Mouse (Mus musculus) MEL (cell line): ENCODE results near the gene Gpr84. TPM values are rescaled to one million over a fixed set of nuclear protein-coding genes. Genes with fewer than 3 reads are reported as not detected.

Experiments used
- DNase-seq: peaks from one replicate; pipeline ENCODE4 v3.0.0; 2011; ENCODE audit warnings: low read depth, low spot score
- H3K27ac ChIP-seq: 2 replicates; pipeline ENCODE4 v1.5.1; 2012; ENCODE audit warnings: low read depth, mild to moderate bottlenecking, control low read depth, low read length, moderate library complexity; ENCODE audit not compliant: control insufficient read depth
- H3K27me3 ChIP-seq, 2 experiments: fragments of 150-350 bp in 1 of 2; sonication (generic) in 1 of 2; 2 replicates each; pipeline ENCODE4 v1.6.1; 2012; ENCODE audit warnings: low read length in 2 of 2, mild to moderate bottlenecking in 2 of 2, improper control_type of control experiment in 1 of 2, moderate library complexity in 1 of 2; ENCODE audit not compliant: insufficient read depth in 2 of 2, control insufficient read depth in 1 of 2
- H3K36me3 ChIP-seq, 2 experiments: 2 replicates each; pipeline ENCODE4 v1.6.1; 2012 to 2014; ENCODE audit warnings: low read length in 2 of 2, improper control_type of control experiment in 1 of 2, inconsistent platforms in 1 of 2, mild to moderate bottlenecking in 1 of 2; ENCODE audit not compliant: insufficient read depth in 2 of 2, control insufficient read depth in 1 of 2
- H3K4me1 ChIP-seq, 2 experiments: fragments of 150-350 bp in 1 of 2; sonication (generic) in 1 of 2; 2 replicates each; pipeline ENCODE4 v1.6.1; 2012; ENCODE audit warnings: low read length in 2 of 2, improper control_type of control experiment in 1 of 2, mild to moderate bottlenecking in 1 of 2; ENCODE audit not compliant: insufficient read depth in 2 of 2, control insufficient read depth in 1 of 2
- H3K4me3 ChIP-seq, 2 experiments: fragments of 150-350 bp in 1 of 2; sonication (generic) in 1 of 2; 2 replicates each; pipeline ENCODE4 v1.5.1; 2012; ENCODE audit warnings: low read depth in 2 of 2, low read length in 2 of 2, mild to moderate bottlenecking in 2 of 2, moderate library complexity in 2 of 2, control low read depth in 1 of 2, improper control_type of control experiment in 1 of 2; ENCODE audit not compliant: control insufficient read depth in 1 of 2, insufficient read depth in 1 of 2
- H3K79me2 ChIP-seq: 2 replicates; pipeline ENCODE4 v1.6.1; 2012; ENCODE audit warnings: mild to moderate bottlenecking, low read length, moderate library complexity; ENCODE audit not compliant: control insufficient read depth, poor library complexity, insufficient read depth
- H3K9ac ChIP-seq: 2 replicates; pipeline ENCODE4 v1.6.1; 2012; ENCODE audit warnings: low read depth, mild to moderate bottlenecking, control low read depth, low read length, moderate library complexity; ENCODE audit not compliant: control insufficient read depth, poor library complexity, severe bottlenecking
- H3K9me3 ChIP-seq: fragments of 150-350 bp; sonication (generic); replicated peaks from 2 replicates; pipeline ENCODE4 v1.6.1; 2012; ENCODE audit warnings: mild to moderate bottlenecking, low read length, improper control_type of control experiment, moderate library complexity; ENCODE audit not compliant: insufficient read depth
- BHLHE40 ChIP-seq: IDR thresholded peaks from 2 replicates; pipeline ENCODE4 v1.6.1; 2012; ENCODE audit warnings: low read depth, mild to moderate bottlenecking, inconsistent platforms, low read length, improper control_type of control experiment, borderline replicate concordance
- EP300 ChIP-seq, 2 experiments: IDR thresholded peaks; 2 replicates each; pipeline ENCODE4 v1.6.1; 2011; ENCODE audit warnings: improper control_type of control experiment in 2 of 2, low read length in 2 of 2, low read depth in 1 of 2, mild to moderate bottlenecking in 1 of 2
- ETS1 ChIP-seq: IDR thresholded peaks from 2 replicates; pipeline ENCODE4 v1.6.1; 2012; ENCODE audit warnings: low read depth, mild to moderate bottlenecking, inconsistent platforms, low read length, improper control_type of control experiment, moderate library complexity
- MAZ ChIP-seq: IDR thresholded peaks from 2 replicates; pipeline ENCODE4 v1.6.1; 2012; ENCODE audit warnings: low read depth, mild to moderate bottlenecking, inconsistent platforms, low read length, improper control_type of control experiment
- MEF2A ChIP-seq: IDR thresholded peaks from 2 replicates; pipeline ENCODE4 v1.6.1; 2014; ENCODE audit warnings: low read depth, mild to moderate bottlenecking, inconsistent platforms, low read length, improper control_type of control experiment; ENCODE audit not compliant: poor library complexity, insufficient replicate concordance, severe bottlenecking; ENCODE audit errors: extremely low read depth
- POLR2A ChIP-seq, 2 experiments: IDR thresholded peaks; 2 replicates each; pipeline ENCODE4 v1.6.1; 2011 to 2012; ENCODE audit warnings: low read length in 2 of 2, mild to moderate bottlenecking in 2 of 2, control low read depth in 1 of 2, improper control_type of control experiment in 1 of 2, low read depth in 1 of 2, moderate library complexity in 1 of 2; ENCODE audit not compliant: control insufficient read depth in 1 of 2, insufficient read depth in 1 of 2, poor library complexity in 1 of 2
- POLR2AphosphoS5 ChIP-seq: IDR thresholded peaks from 2 replicates; pipeline ENCODE4 v1.6.1; 2012; ENCODE audit warnings: low read depth, borderline replicate concordance, mild to moderate bottlenecking, inconsistent platforms, low read length, moderate library complexity, mixed read lengths
- SIN3A ChIP-seq: IDR thresholded peaks from 2 replicates; pipeline ENCODE4 v1.6.1; 2012; ENCODE audit warnings: low read length, improper control_type of control experiment, inconsistent platforms
- TAL1 ChIP-seq: IDR thresholded peaks from 2 replicates; pipeline ENCODE4 v1.6.1; 2012; ENCODE audit warnings: mild to moderate bottlenecking, inconsistent platforms, low read length, moderate library complexity, mixed read lengths
- TBP ChIP-seq: IDR thresholded peaks from 2 replicates; pipeline ENCODE4 v1.8.0; 2011; ENCODE audit warnings: low read depth, low read length, improper control_type of control experiment
- TCF12 ChIP-seq: IDR thresholded peaks from 2 replicates; pipeline ENCODE4 v1.6.1; 2014; ENCODE audit warnings: low read depth, mild to moderate bottlenecking, inconsistent platforms, low read length, improper control_type of control experiment, moderate library complexity
- USF1 ChIP-seq: IDR thresholded peaks from 2 replicates; pipeline ENCODE4 v1.6.1; 2014; ENCODE audit warnings: low read depth, mild to moderate bottlenecking, inconsistent platforms, low read length, improper control_type of control experiment, moderate library complexity
- ZC3H11A ChIP-seq: IDR thresholded peaks from 2 replicates; pipeline ENCODE4 v1.6.1; 2012; ENCODE audit warnings: low read depth, mild to moderate bottlenecking, inconsistent platforms, low read length, improper control_type of control experiment
- ZMIZ1 ChIP-seq: IDR thresholded peaks from 2 replicates; pipeline ENCODE4 v1.6.1; 2012; ENCODE audit warnings: low read depth, mild to moderate bottlenecking, inconsistent platforms, low read length, improper control_type of control experiment, moderate library complexity
- polyA plus RNA-seq, 2 experiments: library from polyadenylated mRNA; stranded (reverse) in 1 of 2; unstranded in 1 of 2; fragments of >175 nt in 1 of 2; fragments of >200 nt in 1 of 2; gene quantifications; 2 replicates each; pipeline versions ENCODE4 v1.2.1 to v1.2.4; 2012; ENCODE audit warnings: low replicate concordance in 2 of 2, low read depth in 1 of 2; ENCODE audit not compliant: insufficient read length in 2 of 2, insufficient read depth in 1 of 2, missing spikeins in 1 of 2
- total RNA-seq: library from RNA; depleted of rRNA; stranded (reverse); fragments of 300-350 nt; gene quantifications from 2 replicates; pipeline ENCODE4 v1.2.3, GENCODE M21; 2012

Gpr84 gene
- total and polyA plus RNA-seq, 3 experiments = 0.12 to 0.21 TPM; not detected in 1

DNA sequence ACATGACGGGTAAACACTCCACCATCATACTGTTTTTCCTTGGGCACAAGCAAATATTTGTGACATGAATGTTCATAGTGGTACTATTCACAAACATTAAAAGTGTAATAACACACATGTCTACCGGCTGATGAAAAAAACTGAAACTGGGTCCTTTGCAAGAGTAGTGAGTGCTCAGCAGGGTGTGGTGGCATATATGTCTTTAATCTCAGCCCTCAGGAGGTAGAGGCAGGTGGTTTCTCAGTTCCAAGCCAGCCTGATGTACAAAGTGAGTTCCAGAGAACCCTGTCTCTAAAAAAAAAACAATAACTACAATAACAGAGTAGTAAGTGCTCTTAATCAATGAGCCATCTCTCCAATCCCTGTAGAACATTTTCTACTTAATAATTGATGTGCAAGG, 45.6 kb downstream of the Gpr84 start:
- no peaks in the 10 kb centered on the region for H3K27me3 ChIP-seq
- no peaks in the 10 kb centered on the region for H3K79me2 ChIP-seq
- no peak overlapping the region for H3K4me3 ChIP-seq
- H3K9me3 ChIP-seq = no peaks in the 10 kb centered on the region
- TF ChIP-seq USF1 = no peak
- TF ChIP-seq EP300 (IDR thresholded peaks at IDR 0.05; ENCODE audit: low read depth in 1 of 2, low read length in 2 of 2) = no peak
- no peak for TF ChIP-seq ETS1
- no peak overlapping the region; the same call in 1 of the 2 replicates for H3K27ac ChIP-seq
- peaks cover 0 to 13% of the 10 kb centered on the region in 2 experiments; a peak in 2 of 4 replicates for H3K36me3 ChIP-seq
- DNase-seq = no peak
- no peak overlapping the region for H3K9ac ChIP-seq
- H3K4me1 ChIP-seq = peaks cover 7 to 20% of the 10 kb centered on the region in 2 experiments

DNA sequence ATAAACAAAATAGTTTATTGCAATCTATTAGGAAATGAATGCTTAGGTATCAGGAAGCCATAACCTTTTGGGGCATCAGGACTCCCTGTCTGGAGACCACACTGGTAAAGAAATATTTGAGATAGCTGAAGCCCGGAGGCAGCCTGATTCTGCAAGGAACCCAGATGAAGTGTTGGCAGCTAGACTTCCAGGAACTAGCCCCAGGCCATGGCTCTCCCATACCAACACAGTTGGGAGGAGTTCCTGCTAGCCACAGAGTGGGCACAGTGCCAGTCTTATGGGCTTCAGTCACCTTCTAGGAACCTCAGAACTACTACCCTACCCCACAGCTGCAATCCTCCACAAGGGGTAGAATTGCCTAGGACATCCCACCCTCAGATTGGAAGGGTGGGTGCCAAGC, 50.4 kb downstream of the Gpr84 start:
- Histone ChIP-seq H3K4me1 (peaks cover 9 to 16% of the 10 kb centered on the region in 2 experiments), H3K9me3 (no peaks in the 10 kb centered on the region), H3K4me3 (peak overlapping the region in 1 of 2 experiments; percentile 38; a peak in 2 of 4 replicates), H3K9ac (peak overlapping the region; percentile 56), H3K79me2 (peaks cover 13% of the 10 kb centered on the region), H3K27me3 (no peaks in the 10 kb centered on the region), H3K36me3 (peaks cover 0 to 28% of the 10 kb centered on the region in 2 experiments; a peak in 2 of 4 replicates), H3K27ac (peak overlapping the region; percentile 94)
- DNase-seq = peak; percentile 83
- no peak for TF ChIP-seq BHLHE40
- peak; percentile 20; the same call in 1 of the 2 replicates for TF ChIP-seq TCF12
- TF ChIP-seq TBP = peak; percentile 54; the same call in 1 of the 2 replicates
- TF ChIP-seq TAL1 = no peak
- TF ChIP-seq ETS1 = peak; percentile 56
- TF ChIP-seq MEF2A = no peak
- peak; percentile 51; the same call in 1 of the 2 replicates for TF ChIP-seq MAZ
- TF ChIP-seq ZMIZ1 = 0 out of 2 replicates have a peak, but pooled peaks have one; percentile 38
- no peak for TF ChIP-seq ZC3H11A
- 0 out of 2 replicates have a peak, but pooled peaks have one; percentile 16 for TF ChIP-seq SIN3A
- TF ChIP-seq EP300 (IDR thresholded peaks at IDR 0.05; ENCODE audit: low read depth in 1 of 2, low read length in 2 of 2) = peak in 1 of 2 experiments; percentile 51; a peak in 1 of 4 replicates
- TF ChIP-seq POLR2AphosphoS5 = no peak
- TF ChIP-seq POLR2A (IDR thresholded peaks at IDR 0.05; ENCODE audit: control insufficient read depth in 1 of 2, insufficient read depth in 1 of 2, low read depth in 1 of 2, low read length in 2 of 2, poor library complexity in 1 of 2) = peak in 1 of 2 experiments; percentile 60; a peak in 2 of 4 replicates
- TF ChIP-seq, all 39 proteins: peak for 8
